Mouse (Mus musculus): Measurements from ENCODE around the gene Cdkal1.

GRCm38 (mm10) chr13:29514071-29514470 is 341.4 kb downstream of the Cdkal1 start:
- TF ChIP-seq POLR2A (IDR thresholded peaks at IDR 0.05; ENCODE audit: insufficient read length, low read depth) (no peak), MYOG (IDR thresholded peaks at IDR 0.05; ENCODE audit: control insufficient read depth in 1 of 3, insufficient read depth in 1 of 3, insufficient read length in 2 of 3, low read depth in 2 of 3) (no peak), REST (IDR thresholded peaks at IDR 0.05; ENCODE audit: insufficient read depth, insufficient read length) (no peak), MYOD1 (IDR thresholded peaks at IDR 0.05; ENCODE audit: control insufficient read depth in 1 of 3, insufficient read length in 2 of 3, low read depth in 2 of 3) (no peak), MAX (IDR thresholded peaks at IDR 0.05; ENCODE audit: low read depth) (no peak)

Data from myocyte (in vitro differentiated cells).